Mouse (Mus musculus) lung, adult 2 months (tissue): ENCODE measurements at regions not wholly inside any gene's neighbourhood (a gene's known extent, or its start where the extent isn't known, plus 50 kb on each side); places are given as distances from the start of the nearest gene placed in this dataset.

Experiments
- DNase-seq: peaks from one replicate; pipeline ENCODE4 v3.0.0; 2022
- H3K4me1 ChIP-seq: fragments of 200-500 bp; 2 replicates; pipeline ENCODE4 v1.6.1; 2011; ENCODE audit warnings: low read length; ENCODE audit not compliant: control insufficient read depth, insufficient read depth
- H3K4me3 ChIP-seq: fragments of 200-500 bp; replicated peaks from 2 replicates; pipeline ENCODE3; 2011; ENCODE audit warnings: low read depth, mild to moderate bottlenecking, control low read depth, low read length; ENCODE audit errors: extremely low read depth
- CTCF ChIP-seq: fragments of 200-500 bp; IDR thresholded peaks from 2 replicates; pipeline ENCODE4 v1.5.1; 2011; ENCODE audit warnings: mild to moderate bottlenecking, low read length, control low read depth; ENCODE audit not compliant: insufficient read depth
- POLR2A ChIP-seq: fragments of 200-500 bp; IDR thresholded peaks from 2 replicates; pipeline ENCODE4 v1.6.1; 2011; ENCODE audit warnings: low read depth, mild to moderate bottlenecking, control low read depth, low read length, borderline replicate concordance; ENCODE audit errors: extremely low read depth
- WGBS: fragments of 180-500 bp; shearing (Covaris S2); methylation state at CpG from one replicate; pipeline ENCODE4 v1.1.7; 2018; 5-methylcytosine and 5-hydroxymethylcytosine counted together

- Histone ChIP-seq H3K4me3 (no peak overlapping the region), H3K4me1 (no peaks in the 10 kb centered on the region)
- 89% methylated on average over 2 of the region's 2 CpGs for WGBS
- DNase-seq = no peak
- TF ChIP-seq POLR2A (no peak), CTCF (no peak)
Measured at GRCm38 (mm10) chr9:61175381-61175780, 196.8 kb upstream of the Tle3 start.

- TF ChIP-seq POLR2A = no peak
- no peak for TF ChIP-seq CTCF
- no peak for DNase-seq
- 89% methylated on average over 3 of the region's 3 CpGs for WGBS
- H3K4me1 ChIP-seq = no peaks in the 10 kb centered on the region
- no peak overlapping the region for H3K4me3 ChIP-seq
Measured at GRCm38 (mm10) chr9:61176856-61177255, 195.3 kb upstream of the Tle3 start.

GRCm38 (mm10) chr9:61186541-61187420, 185.4 kb upstream of the Tle3 start:
- no peak for DNase-seq
- Histone ChIP-seq H3K4me1 (no peaks in the 10 kb centered on the region), H3K4me3 (no peak overlapping the region)
- TF ChIP-seq CTCF (no peak), POLR2A (no peak)
- WGBS = 68% methylated on average over 8 of the region's 8 CpGs

GRCm38 (mm10) chr9:61187713-61188399, 184.3 kb upstream of the Tle3 start:
- Histone ChIP-seq H3K4me1 (no peaks in the 10 kb centered on the region), H3K4me3 (no peak overlapping the region)
- no peak for DNase-seq
- WGBS = 83% methylated on average over 3 of the region's 3 CpGs
- TF ChIP-seq CTCF (no peak), POLR2A (no peak)

GRCm38 (mm10) chr9:61189295-61189694, 182.9 kb upstream of the Tle3 start:
- WGBS = 83% methylated on average over 8 of the region's 8 CpGs
- Histone ChIP-seq H3K4me3 (no peak overlapping the region), H3K4me1 (no peaks in the 10 kb centered on the region)
- TF ChIP-seq POLR2A = no peak
- no peak for TF ChIP-seq CTCF
- DNase-seq = no peak

GRCm38 (mm10) chr9:61199077-61199753, 173.0 kb upstream of the Tle3 start:
- Histone ChIP-seq H3K4me1 (no peaks in the 10 kb centered on the region), H3K4me3 (no peak overlapping the region)
- DNase-seq = no peak
- 76% methylated on average over 4 of the region's 4 CpGs for WGBS
- no peak for TF ChIP-seq CTCF
- no peak for TF ChIP-seq POLR2A

GRCm38 (mm10) chr9:61199891-61200290, 172.3 kb upstream of the Tle3 start:
- DNase-seq = no peak
- 44% methylated on average over 8 of the region's 8 CpGs for whole genome bisulfite sequencing
- no peak for TF ChIP-seq CTCF
- TF ChIP-seq POLR2A = no peak
- Histone ChIP-seq H3K4me3 (no peak overlapping the region), H3K4me1 (no peaks in the 10 kb centered on the region)

- Histone ChIP-seq H3K4me3 (no peak overlapping the region), H3K4me1 (no peaks in the 10 kb centered on the region)
- DNase-seq = no peak
- WGBS = 36% methylated on average over 5 of the region's 5 CpGs
- no peak for TF ChIP-seq POLR2A
- no peak for TF ChIP-seq CTCF
Measured at GRCm38 (mm10) chr9:61200295-61200955, 171.7 kb upstream of the Tle3 start.

- DNase-seq = no peak
- H3K4me1 ChIP-seq = no peaks in the 10 kb centered on the region
- no peak for TF ChIP-seq POLR2A
- no peak for TF ChIP-seq CTCF
- WGBS = 73% methylated on average over 8 of the region's 8 CpGs
- H3K4me3 ChIP-seq = no peak overlapping the region
Measured at GRCm38 (mm10) chr9:61205049-61205448, 167.1 kb upstream of the Tle3 start.
